12 mouse cellular contexts compared by ENCODE assay signal in the genomic region with DNA sequence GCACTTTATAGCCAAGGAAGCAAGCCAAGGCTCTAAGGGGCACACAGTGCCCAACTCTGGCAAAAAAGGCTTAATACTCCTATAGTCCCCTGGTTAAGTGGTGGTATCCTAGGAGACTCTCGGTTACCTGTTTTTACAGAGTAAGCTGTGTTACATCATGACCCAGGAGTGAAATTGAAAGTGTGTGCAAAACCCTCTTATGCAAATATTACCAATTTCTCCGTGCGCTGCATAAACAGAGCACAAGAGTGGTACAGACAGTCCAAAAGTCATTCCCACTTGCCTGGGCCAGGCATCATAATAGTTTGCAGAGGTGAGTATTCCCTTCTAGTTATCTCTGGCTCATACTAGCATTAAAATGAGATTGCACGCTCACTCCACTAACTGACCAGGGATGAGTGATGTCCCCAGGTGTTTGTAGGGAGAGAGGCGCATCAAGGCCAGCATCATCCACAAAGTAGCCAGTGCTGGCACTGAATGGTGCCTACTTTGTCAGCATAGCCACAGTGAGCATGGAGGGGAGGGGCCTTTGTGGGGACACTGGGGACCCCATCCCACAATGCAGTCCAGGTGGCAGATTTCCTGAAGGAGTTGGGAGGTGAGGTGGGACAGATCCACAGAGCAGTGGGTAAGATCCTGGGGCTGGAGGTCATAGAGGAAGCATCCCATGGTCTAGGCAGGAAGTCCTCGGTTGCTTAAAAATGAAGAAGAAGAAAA. TPM values are rescaled to one million over a fixed set of nuclear protein-coding genes. Genes with fewer than 3 reads are reported as not detected.
DNase-seq lines count a peak whose midpoint lies in the region; ATAC-seq and TF ChIP-seq lines count a peak whose summit lies in the region.
"Had no signal": no experiment of that assay in that cellular context is flagged by ENCODE, and none has a peak within 500 bp of the region (broad histone marks: within the 10 kb centered on the region; RNA-seq: fewer than 3 reads in every experiment).

No protein-coding gene starts in this region.

- DNase-seq in forebrain, embryonic 11.5 days (ENCODE audit: low spot score) = no peak
- DNase-seq in intestine, embryonic 14.5 days (ENCODE audit: low spot score) = peak; percentile 37
- DNase-seq in stomach, postnatal 0 days (ENCODE audit: low spot score) = no peak
- no peak for DNase-seq in left cerebral cortex, adult 2 months (ENCODE audit: extremely low spot score in 1 of 2, low spot score in 2 of 2)
- no peak for DNase-seq in spleen, postnatal 14 days (ENCODE audit: low spot score in 2 of 2)
- DNase-seq: adrenal gland, postnatal 10 days; gastrocnemius, postnatal 25 days; kidney, postnatal 36 days had no signal

- no peaks in the 10 kb centered on the region for H3K36me3 ChIP-seq in forebrain, embryonic 11.5 days (ENCODE audit: control insufficient read depth, insufficient read depth, low read length)
- no peaks in the 10 kb centered on the region for H3K36me3 ChIP-seq in forebrain, embryonic 15.5 days
- peaks cover 11% of the 10 kb centered on the region; the same call in 1 of the 2 replicates for H3K36me3 ChIP-seq in intestine, embryonic 14.5 days (ENCODE audit: control insufficient read depth, insufficient read depth, low read length)
- H3K36me3 ChIP-seq in intestine, postnatal 0 days (ENCODE audit: control insufficient read depth, insufficient read depth) = no peaks in the 10 kb centered on the region
- peaks cover 3% of the 10 kb centered on the region; the same call in 1 of the 2 replicates for H3K36me3 ChIP-seq in stomach, embryonic 15.5 days
- no peaks in the 10 kb centered on the region for H3K36me3 ChIP-seq in stomach, postnatal 0 days (ENCODE audit: control insufficient read depth, insufficient read depth, low read length)

- H3K9ac ChIP-seq in forebrain, embryonic 11.5 days (ENCODE audit: low read length) = no peak overlapping the region; the same call in 1 of the 2 replicates
- no peak overlapping the region for H3K9ac ChIP-seq in forebrain, embryonic 15.5 days (replicated peaks)
- no peak overlapping the region for H3K9ac ChIP-seq in intestine, embryonic 14.5 days (ENCODE audit: low read length)
- no peak overlapping the region for H3K9ac ChIP-seq in intestine, postnatal 0 days (ENCODE audit: low read depth, low read length)
- no peak overlapping the region for H3K9ac ChIP-seq in stomach, embryonic 15.5 days
- H3K9ac ChIP-seq in stomach, postnatal 0 days (ENCODE audit: low read length) = no peak overlapping the region

- no peaks in the 10 kb centered on the region for H3K27me3 ChIP-seq in forebrain, embryonic 11.5 days (ENCODE audit: control insufficient read depth, insufficient read depth, low read length)
- H3K27me3 ChIP-seq in forebrain, embryonic 15.5 days = no peaks in the 10 kb centered on the region
- H3K27me3 ChIP-seq in intestine, embryonic 14.5 days (replicated peaks; ENCODE audit: control insufficient read depth, insufficient read depth, low read length) = no peaks in the 10 kb centered on the region
- H3K27me3 ChIP-seq in intestine, postnatal 0 days (replicated peaks; ENCODE audit: control insufficient read depth, insufficient read depth, low read length) = no peaks in the 10 kb centered on the region
- H3K27me3 ChIP-seq in stomach, embryonic 15.5 days (replicated peaks) = no peaks in the 10 kb centered on the region
- H3K27me3 ChIP-seq in stomach, postnatal 0 days (ENCODE audit: control insufficient read depth, insufficient read depth, low read length) = no peaks in the 10 kb centered on the region
- H3K27me3 ChIP-seq: embryonic facial prominence, embryonic 12.5 days had no signal

- H3K9me3 ChIP-seq in forebrain, embryonic 11.5 days (ENCODE audit: control insufficient read depth, low read length) = no peaks in the 10 kb centered on the region
- H3K9me3 ChIP-seq in forebrain, embryonic 15.5 days = no peaks in the 10 kb centered on the region
- H3K9me3 ChIP-seq in intestine, embryonic 14.5 days (ENCODE audit: control insufficient read depth, low read length) = no peaks in the 10 kb centered on the region
- H3K9me3 ChIP-seq in intestine, postnatal 0 days (ENCODE audit: control insufficient read depth) = no peaks in the 10 kb centered on the region
- H3K9me3 ChIP-seq in stomach, embryonic 15.5 days = no peaks in the 10 kb centered on the region
- no peaks in the 10 kb centered on the region for H3K9me3 ChIP-seq in stomach, postnatal 0 days (ENCODE audit: control insufficient read depth, low read length)
- H3K9me3 ChIP-seq: embryonic facial prominence, embryonic 12.5 days had no signal

- ATAC-seq in forebrain, embryonic 11.5 days (replicated peaks; ENCODE audit: low FRiP score) = no peak
- no peak for ATAC-seq in forebrain, embryonic 15.5 days (replicated peaks)
- no peak for ATAC-seq in intestine, embryonic 14.5 days (replicated peaks; ENCODE audit: low FRiP score, low TSS enrichment, low read depth)
- no peak for ATAC-seq in intestine, postnatal 0 days
- no peak for ATAC-seq in stomach, embryonic 15.5 days (ENCODE audit: insufficient read depth, low FRiP score, low read depth)
- no peak for ATAC-seq in stomach, postnatal 0 days (ENCODE audit: low FRiP score, low TSS enrichment)

- TF ChIP-seq EP300 in stomach, postnatal 0 days (optimal IDR thresholded peaks at IDR 0.05) = no peak

- H3K27ac ChIP-seq in forebrain, embryonic 11.5 days (ENCODE audit: low read depth, low read length) = peak overlapping the region; percentile 62; the same call in 1 of the 2 replicates
- no peak overlapping the region; the same call in 1 of the 2 replicates for H3K27ac ChIP-seq in forebrain, embryonic 15.5 days (replicated peaks)
- H3K27ac ChIP-seq in intestine, embryonic 14.5 days (ENCODE audit: low read depth) = peak overlapping the region; percentile 75; the same call in 1 of the 2 replicates
- no peak overlapping the region for H3K27ac ChIP-seq in intestine, postnatal 0 days (ENCODE audit: low read depth, low read length)
- H3K27ac ChIP-seq in stomach, embryonic 15.5 days = peak overlapping the region; percentile 77; the same call in 1 of the 2 replicates
- no peak overlapping the region for H3K27ac ChIP-seq in stomach, postnatal 0 days (replicated peaks)
- H3K27ac ChIP-seq in left cerebral cortex, adult 2 months = no peak overlapping the region

- TF ChIP-seq CTCF in intestine, postnatal 0 days (IDR thresholded peaks at IDR 0.05; ENCODE audit: low read depth) = no peak
- no peak for TF ChIP-seq CTCF in stomach, postnatal 0 days (IDR thresholded peaks at IDR 0.05; ENCODE audit: low read depth)
- no peak for TF ChIP-seq CTCF in left cerebral cortex, adult 2 months (IDR thresholded peaks at IDR 0.05)

- H3K4me3 ChIP-seq in forebrain, embryonic 11.5 days (ENCODE audit: low read depth, low read length) = no peak overlapping the region
- H3K4me3 ChIP-seq in forebrain, embryonic 15.5 days = no peak overlapping the region
- H3K4me3 ChIP-seq in intestine, embryonic 14.5 days (ENCODE audit: low read depth, low read length) = no peak overlapping the region
- no peak overlapping the region for H3K4me3 ChIP-seq in intestine, postnatal 0 days (ENCODE audit: low read depth, low read length)
- H3K4me3 ChIP-seq in stomach, embryonic 15.5 days (replicated peaks) = no peak overlapping the region
- H3K4me3 ChIP-seq in stomach, postnatal 0 days (ENCODE audit: low read depth, low read length) = no peak overlapping the region
- H3K4me3 ChIP-seq in left cerebral cortex, adult 2 months = no peak overlapping the region
- H3K4me3 ChIP-seq: embryonic facial prominence, embryonic 12.5 days had no signal

- no peak overlapping the region for H3K4me2 ChIP-seq in forebrain, embryonic 11.5 days (ENCODE audit: low read depth, low read length, severe bottlenecking)
- no peak overlapping the region for H3K4me2 ChIP-seq in forebrain, embryonic 15.5 days (replicated peaks)
- H3K4me2 ChIP-seq in intestine, embryonic 14.5 days (ENCODE audit: low read length) = no peak overlapping the region
- no peak overlapping the region for H3K4me2 ChIP-seq in intestine, postnatal 0 days (replicated peaks; ENCODE audit: low read depth)
- H3K4me2 ChIP-seq in stomach, embryonic 15.5 days = no peak overlapping the region
- no peak overlapping the region for H3K4me2 ChIP-seq in stomach, postnatal 0 days (replicated peaks; ENCODE audit: low read depth)

- 90% methylated on average over 6 of the region's 6 CpGs for WGBS in forebrain, embryonic 11.5 days
- 86% methylated on average over 6 of the region's 6 CpGs for WGBS in forebrain, embryonic 15.5 days
- WGBS in intestine, embryonic 14.5 days = 77% methylated on average over 6 of the region's 6 CpGs
- WGBS in intestine, postnatal 0 days = 84% methylated on average over 6 of the region's 6 CpGs
- 85% methylated on average over 6 of the region's 6 CpGs for whole genome bisulfite sequencing in stomach, embryonic 15.5 days
- 84% methylated on average over 6 of the region's 6 CpGs for WGBS in stomach, postnatal 0 days

- H3K4me1 ChIP-seq in forebrain, embryonic 11.5 days (replicated peaks; ENCODE audit: control insufficient read depth, insufficient read depth, low read length) = peaks cover 28% of the 10 kb centered on the region
- H3K4me1 ChIP-seq in forebrain, embryonic 15.5 days = peaks cover 41% of the 10 kb centered on the region
- H3K4me1 ChIP-seq in intestine, embryonic 14.5 days (replicated peaks; ENCODE audit: control insufficient read depth, insufficient read depth, low read length) = peaks cover 36% of the 10 kb centered on the region
- no peaks in the 10 kb centered on the region for H3K4me1 ChIP-seq in intestine, postnatal 0 days (replicated peaks; ENCODE audit: control insufficient read depth, insufficient read depth, low read length)
- peaks cover 27% of the 10 kb centered on the region for H3K4me1 ChIP-seq in stomach, embryonic 15.5 days
- H3K4me1 ChIP-seq in stomach, postnatal 0 days (replicated peaks; ENCODE audit: control insufficient read depth, insufficient read depth) = 0 out of 2 replicates have a peak, but pooled peaks cover 2% of the 10 kb centered on the region

- intact Hi-C loops in left cerebral cortex, adult 2 months (cut with DNase I) = no loop called here

RNA-seq across cellular contexts. Expression of a gene that starts 10.3 kb away (rescaled TPM):
- 10.2 and 10.6 TPM in 2 replicates for polyA plus RNA-seq in forebrain, embryonic 11.5 days (2014; fragmentation: Nextera tagmentation; extraction: Ambion mirVana)
- polyA plus RNA-seq in forebrain, embryonic 15.5 days (2015; fragmentation: Nextera tagmentation; extraction: Ambion mirVana) = 5.0 and 5.7 TPM in 2 replicates
- polyA plus RNA-seq in intestine, embryonic 14.5 days (2014; fragmentation: Nextera tagmentation; extraction: Ambion mirVana) = 10.1 and 10.8 TPM in 2 replicates
- 3.8 and 4.4 TPM in 2 replicates for polyA plus RNA-seq in intestine, postnatal 0 days (2015; fragmentation: Nextera tagmentation; extraction: Ambion mirVana)
- polyA plus RNA-seq in stomach, embryonic 15.5 days (2015; fragmentation: Nextera tagmentation; extraction: Ambion mirVana) = 13.9 and 15.2 TPM in 2 replicates
- 4.1 and 4.5 TPM in 2 replicates for polyA plus RNA-seq in stomach, postnatal 0 days (2015; fragmentation: Nextera tagmentation; extraction: Ambion mirVana)
- total RNA-seq in left cerebral cortex, adult 2 months (2021) = 1 to 10 TPM; 4.3 to 4.9 TPM

Comparison
In these comparisons a context has a peak if more than half of its experiments do, and no peak if none do; other contexts are left out.
1. H3K27ac ChIP-seq: peak in forebrain, embryonic 11.5 days (single experiment), intestine, embryonic 14.5 days (single experiment) and stomach, embryonic 15.5 days (single experiment); none in forebrain, embryonic 15.5 days (single experiment), intestine, postnatal 0 days (single experiment), stomach, postnatal 0 days (single experiment) and left cerebral cortex, adult 2 months (single experiment).